Mouse (Mus musculus) frontal cortex, adult 2 months (tissue): ENCODE results near the gene Cyba. TPM values are rescaled to one million over a fixed set of nuclear protein-coding genes. Genes with fewer than 3 reads are reported as not detected.

Experiments
- DNase-seq, 2 experiments: peaks; one replicate each; pipeline ENCODE4 v3.0.0; 2022; ENCODE audit warnings: low spot score in 1 of 2; ENCODE audit errors: extremely low spot score in 1 of 2
- polyA plus RNA-seq: library from polyadenylated mRNA; depleted of rRNA; stranded (reverse); fragments of >200 nt; gene quantifications from 2 replicates; pipeline ENCODE4 v1.2.3, GENCODE M21; 2012

Cyba gene
- polyA plus RNA-seq, 1 experiment, result 21.5 TPM

DNA sequence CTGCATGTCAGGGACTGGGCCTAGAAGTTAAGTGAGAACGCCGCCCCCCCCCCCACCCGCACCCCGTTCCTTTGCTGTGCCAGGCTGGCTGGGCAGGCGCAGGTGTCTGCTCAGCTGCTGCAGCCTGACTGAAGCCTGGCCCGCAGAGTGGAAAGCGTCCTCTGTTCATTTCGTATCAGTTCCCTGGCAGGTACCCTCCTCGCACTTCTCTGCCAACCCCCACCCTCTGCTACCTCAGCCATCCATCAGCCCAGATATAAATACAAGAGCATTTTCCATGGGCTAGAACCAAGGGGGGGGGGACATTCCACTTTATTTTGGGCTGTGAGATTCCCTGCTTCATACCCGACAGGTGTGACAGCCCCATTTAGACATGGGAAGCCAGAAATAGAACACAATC lies 19.4 kb upstream of the Cyba start:
- no peak for DNase-seq

DNA sequence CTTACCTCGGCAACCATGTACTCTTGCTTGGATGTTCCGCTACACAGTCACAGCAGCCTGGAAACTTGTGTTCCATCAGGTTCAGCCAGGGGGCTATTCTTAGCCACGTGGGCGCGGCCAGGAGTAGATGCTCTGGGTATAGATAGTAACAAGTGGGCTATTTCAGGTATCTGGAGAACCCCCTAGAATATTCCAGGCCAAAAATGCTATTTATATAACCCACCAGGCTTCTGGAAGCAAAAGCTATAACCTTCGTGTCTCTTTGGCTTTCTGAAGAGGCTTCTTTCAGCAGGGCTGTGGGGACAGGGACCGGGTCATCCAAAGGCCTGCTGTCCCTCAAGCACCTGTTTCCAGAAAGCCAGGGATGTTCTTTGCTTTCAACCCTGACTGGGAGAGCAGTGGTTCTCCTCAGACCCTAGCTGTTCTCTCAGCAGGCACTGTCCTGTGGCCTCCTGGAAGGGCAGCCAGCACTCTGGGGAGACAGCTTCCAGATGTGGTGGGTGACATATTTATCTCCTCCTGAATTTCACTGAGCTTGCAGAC lies 18.5 kb upstream of the Cyba start:
- DNase-seq, result no peak

DNA sequence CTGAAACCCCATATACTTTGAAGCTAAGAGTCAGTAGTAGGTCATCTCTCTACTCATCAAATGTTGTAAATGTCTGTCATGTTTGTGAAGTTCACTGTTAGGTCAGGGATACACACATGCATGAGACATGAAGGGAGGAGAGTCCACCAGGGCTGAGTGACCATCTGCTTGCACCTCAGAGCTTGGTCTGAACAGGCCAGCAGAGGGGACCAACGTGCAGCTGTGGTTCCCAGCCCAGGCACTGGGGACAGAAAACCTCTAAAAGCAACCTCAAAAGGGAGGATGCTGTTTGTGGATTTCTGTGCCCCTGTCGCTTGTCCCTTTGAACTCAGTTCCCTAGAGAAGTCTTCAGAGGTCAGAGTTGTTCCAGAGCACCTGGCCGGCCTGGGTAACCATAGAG lies 12.5 kb upstream of the Cyba start:
- DNase-seq, result no peak

DNA sequence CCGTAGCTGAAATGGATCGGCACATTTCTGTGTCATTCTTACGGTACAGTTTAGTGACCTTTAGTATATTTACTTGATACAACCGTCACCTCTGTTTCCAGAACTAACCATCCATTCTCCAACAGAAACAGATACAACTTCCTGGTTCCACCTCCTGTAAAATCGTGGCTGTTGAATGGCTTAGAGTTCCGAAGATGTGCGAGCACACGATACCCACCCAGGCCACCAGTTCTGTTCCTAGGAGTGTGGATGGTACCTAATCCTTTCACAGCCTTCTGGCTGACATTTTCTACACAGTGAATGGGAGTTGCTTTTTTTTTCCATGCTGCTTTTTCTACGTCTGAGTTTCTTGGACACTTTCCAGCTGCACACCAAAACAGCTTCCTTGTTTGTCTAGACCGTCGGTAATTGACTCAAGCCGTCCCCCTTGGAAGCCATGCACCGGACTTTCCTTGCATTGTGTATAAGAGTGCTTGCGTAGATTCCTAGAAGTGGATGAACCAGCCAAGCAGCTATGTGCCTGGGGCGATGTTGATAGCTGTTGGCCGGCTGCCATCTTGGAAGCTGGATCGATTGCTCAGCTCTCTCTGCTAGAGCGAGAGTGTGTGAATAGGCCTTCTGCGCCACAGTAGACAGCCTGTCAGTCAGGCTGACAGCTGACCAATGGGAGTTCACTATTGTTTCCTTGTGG lies 11.5 kb upstream of the Cyba start:
- DNase-seq, result peak; percentile 80 to 87

DNA sequence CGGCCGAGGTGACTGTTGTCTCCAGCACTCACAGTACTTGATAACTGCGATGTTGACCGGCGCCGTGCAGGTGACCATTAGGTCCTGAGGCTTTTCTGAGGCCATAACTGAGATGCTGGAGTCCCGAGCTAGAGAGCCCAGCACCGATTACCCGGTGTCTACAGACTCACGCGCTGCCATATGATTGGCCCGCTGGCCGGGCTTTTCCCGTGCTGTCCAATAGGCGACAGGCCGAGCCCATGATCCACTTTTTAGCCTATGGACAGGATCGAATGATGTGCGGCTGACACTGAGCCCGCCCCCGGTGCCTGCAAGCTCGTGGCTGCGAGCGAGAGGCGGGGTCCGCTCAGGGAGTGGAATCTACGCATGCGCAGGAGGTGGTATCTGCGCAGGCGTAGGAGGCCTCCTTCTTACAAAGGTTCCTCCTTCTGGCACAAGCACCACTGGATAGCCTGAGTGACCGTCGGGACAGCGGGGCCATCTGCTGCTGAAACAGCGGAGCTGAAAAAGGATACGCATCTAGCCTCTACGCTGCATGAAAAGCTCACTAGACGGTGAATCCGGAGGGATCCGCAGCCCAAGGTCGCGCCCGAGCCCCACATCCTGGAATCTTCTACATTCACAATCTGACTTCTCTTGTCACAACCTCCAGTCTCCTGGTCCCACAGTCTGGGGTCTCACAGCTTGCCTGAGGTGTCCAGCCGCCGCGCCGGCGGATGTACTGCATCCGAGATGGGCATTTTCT lies 10.7 kb upstream of the Cyba start, which contains the start of gene Mvd:
Gene Mvd (minus strand): TSS at position 161 of the 745 bp plus-strand sequence.
- peak; percentile 99 for DNase-seq

DNA sequence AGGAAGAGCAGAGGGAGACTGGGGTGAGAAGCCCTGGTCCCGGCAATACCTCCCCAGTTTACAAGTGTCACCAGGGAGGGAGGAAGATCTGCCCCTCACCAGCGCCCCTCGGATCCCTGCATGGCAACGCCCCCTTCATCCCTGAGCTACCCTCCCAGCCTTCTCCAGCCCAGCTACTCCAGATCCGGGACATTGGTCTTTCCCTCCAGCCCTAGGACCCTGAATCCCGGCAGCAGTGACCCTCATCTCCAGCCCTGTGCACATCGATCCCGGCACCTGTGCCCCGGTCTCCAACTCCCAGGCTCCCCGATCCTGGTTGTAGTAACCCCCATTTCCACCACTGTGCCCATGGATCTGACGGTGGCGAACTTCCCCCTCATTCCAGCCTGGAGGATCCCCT lies 10.1 kb upstream of the Cyba start:
- DNase-seq, result no peak

DNA sequence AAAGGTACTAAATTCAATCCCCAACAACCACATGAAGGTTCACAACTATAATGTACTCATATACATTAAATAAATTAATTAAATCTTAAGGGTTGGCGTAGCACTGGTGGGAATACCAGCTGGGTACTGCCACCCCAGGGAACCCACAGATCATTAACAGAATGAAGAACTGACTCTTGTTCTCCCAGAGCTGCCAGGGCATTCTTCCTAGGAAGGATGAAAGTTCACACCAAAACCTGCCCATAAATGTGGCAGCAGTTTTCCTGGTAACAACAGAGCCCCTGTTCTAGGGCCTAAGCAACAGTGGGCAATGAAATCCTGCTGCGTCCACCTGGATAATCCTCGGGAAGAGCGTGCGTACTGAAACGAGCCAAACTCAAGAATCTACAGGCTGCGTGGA lies 9.6 kb upstream of the Cyba start:
- DNase-seq, result no peak

DNA sequence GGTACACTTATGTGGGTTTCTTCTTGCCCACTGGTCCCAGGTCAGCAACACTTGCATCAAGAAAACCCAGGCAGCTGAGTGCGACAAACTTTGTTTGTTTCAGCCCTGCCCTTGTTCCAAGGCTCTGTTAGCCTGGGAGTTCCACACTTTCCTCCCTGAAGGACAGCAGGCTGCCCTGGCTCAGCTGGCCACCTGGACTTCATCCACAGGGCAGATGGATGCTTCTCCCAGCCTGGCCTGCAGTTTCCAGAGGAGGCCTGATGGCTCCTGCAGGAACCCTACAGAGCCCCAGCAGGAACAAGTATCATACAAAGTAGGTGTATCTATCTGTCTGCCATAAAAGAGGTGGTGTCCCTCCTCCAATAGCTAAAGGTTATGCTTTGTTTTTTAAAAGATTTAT lies 8.6 kb upstream of the Cyba start:
- DNase-seq, result no peak

DNA sequence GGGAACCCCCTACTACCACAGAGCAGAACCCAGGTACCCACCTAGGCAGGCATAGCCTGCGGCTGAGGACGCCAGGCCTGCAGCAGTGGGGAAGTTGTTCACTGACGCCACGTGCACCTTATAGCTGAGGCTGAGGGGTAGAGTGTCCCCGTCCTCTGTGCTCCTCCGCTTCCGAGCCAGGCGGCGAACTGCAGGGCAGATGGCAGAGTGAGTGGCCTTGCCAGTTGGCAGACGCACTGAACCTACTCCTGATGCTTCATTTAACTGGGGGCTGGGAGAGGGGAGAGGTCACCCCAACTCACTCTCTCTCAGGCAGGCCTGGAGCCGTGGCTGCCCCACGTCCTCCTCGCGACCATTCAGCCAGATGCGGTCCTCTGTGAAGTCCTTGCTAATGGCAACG lies 6.6 kb upstream of the Cyba start:
- DNase-seq, result no peak

DNA sequence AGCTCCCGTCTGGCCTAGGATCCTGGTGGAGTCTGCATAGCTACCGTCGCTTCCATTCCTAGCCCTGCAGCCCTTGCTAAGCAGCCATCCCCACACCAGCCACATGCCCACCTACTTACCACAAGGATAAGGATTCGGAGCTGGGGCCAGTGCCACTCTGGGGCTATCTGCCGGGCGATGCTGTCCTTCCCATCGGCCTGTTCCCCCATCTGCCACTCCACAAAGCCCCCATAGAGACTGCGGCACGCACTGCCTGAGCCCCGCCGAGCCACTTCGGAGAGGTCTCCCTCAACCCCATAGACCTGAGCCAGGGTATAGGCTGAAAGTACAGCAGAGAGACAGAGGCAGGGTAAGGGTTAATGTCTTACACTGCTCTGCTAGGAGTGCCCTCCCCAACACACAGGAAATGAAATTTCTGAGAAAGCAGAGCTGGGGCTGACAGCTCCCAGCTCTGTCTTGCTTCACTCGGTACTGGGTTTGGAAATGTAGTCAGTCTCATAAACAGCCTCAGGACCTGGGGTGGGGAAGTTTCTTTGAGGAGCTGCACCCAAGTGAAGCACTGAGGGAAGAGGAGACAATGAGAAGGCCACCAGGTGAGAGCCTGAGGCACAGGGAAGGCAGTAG lies 5.1 kb upstream of the Cyba start:
- no peak for DNase-seq

DNA sequence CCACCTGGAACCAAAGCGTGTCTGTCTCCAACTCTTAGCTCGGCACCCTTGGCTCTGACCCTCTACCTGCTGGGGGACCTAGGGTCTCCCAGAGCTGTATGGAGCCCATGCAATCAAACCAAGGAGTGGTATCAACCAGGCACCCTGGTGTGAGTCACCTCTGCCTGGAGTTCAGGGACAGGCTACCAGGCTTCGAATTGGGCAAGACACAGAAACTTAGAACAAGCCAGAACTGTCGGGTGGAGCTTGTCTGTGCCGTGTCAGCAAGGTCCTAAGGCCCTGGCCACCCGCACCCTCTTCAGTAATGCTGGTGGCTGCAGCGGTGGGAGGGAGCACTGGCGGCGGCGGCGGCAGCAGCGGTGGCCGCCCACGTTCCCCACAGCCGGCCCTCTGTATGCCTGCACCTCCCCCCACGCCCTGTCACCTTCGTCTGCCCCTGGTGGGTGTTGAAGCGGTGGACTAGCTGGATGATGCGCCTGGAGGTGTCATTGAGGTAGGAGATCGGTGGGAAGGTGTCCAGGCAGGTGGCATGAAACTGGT lies 3.9 kb upstream of the Cyba start:
- no peak for DNase-seq

DNA sequence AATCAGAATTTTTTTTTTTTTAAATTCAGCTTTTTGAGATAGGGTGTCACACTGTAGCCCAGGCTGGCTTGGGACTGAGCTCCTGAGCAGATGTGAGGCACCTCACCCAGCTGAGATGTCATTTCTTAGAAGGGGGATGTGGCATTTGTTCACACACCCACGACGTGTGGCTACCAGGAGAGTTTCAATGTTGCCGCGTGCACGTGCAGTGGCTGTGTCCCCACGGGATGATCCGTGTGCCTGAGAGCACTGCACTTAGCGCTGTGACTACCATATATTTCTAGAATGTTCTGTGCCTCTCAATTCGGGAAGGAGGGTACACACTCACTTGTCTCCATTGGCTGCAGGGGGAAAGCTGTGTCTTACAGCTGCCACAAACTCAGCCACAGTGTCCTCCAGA lies 3.4 kb upstream of the Cyba start:
- DNase-seq, result no peak

DNA sequence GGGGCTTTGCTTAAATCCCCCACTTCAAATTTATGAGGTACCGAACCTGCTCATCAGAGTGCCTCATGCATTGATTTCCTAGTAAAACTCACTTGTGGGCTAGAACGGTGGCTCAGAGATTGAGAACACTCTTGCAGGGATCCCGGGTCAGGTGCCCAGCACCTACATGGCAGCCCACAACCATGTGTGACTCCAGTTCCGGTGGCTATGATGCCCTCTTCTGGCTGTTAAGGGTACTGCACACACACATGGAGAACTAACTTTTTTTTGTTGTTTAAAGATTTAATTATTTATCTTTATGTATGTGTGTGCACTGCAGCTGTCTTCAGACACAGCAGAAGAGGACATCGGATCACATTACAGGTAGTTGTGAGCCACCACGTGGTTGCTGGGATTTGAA lies 2.6 kb upstream of the Cyba start:
- no peak for DNase-seq

DNA sequence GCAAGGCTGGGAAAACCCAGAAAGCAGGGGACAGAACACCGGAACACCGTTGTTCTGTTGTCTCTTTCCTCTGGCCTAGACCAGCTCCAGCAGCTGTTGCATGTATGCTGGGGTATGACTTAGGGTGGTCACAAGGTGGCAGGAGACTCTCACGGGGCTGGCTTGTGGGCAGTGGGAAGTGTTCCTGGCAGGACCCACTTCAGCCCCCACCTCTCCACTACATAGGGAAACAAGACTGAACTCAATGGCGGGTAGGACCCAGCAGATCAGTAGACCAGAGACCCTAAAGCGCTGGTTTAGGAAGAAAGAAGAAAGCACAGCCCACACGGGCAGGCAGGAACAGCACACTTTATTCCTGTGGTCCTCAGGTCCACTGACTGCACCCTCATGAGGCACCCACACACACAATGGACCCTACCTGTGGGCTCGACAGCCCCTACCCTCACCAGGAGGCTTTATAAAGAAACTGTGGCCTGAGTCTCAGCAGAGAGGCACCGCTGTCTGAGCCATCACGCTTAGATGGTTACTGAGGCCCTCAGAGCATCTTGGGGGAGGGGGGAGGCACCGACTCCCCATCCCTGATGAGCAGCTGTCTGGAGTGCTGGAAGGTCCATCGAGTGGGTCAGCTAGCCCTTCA lies 657 bp upstream of the Cyba start:
- no peak for DNase-seq

DNA sequence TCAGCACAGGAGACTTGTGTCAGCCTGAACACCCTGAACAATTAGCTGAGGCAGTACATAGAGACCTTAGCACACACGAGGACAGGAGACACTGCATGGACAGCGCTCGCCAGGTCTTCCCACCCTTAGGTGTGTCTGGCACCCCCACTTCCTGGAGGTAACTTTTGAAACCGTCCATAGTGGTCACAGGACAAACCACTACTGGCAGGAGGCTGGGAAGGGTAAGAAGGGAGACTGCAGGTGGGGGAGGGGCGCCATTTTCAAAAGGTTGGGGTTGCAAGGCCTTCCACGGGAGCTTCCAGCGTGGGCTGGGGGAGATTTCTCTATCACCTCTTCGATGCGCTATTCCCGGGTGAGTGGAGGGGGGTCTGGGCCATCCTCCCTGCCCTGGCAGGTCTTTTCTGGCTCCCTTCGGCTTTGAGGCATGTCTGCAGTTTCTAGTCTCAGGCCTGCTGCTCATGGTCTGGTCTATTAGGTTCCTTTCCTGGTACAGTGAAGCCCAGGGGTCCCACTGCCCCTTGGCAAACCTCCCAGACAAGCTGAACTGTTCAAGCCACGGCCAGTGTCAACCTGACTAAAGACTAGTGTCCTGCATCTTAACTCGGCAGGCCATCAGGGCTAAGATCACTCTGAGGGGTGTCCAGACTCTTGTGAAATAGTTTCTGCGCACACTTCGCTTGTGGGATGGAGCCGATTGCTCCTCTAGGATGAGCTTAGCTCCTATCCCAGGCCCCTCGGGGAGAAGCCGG lies 862 bp downstream of the Cyba start:
- no peak for DNase-seq

DNA sequence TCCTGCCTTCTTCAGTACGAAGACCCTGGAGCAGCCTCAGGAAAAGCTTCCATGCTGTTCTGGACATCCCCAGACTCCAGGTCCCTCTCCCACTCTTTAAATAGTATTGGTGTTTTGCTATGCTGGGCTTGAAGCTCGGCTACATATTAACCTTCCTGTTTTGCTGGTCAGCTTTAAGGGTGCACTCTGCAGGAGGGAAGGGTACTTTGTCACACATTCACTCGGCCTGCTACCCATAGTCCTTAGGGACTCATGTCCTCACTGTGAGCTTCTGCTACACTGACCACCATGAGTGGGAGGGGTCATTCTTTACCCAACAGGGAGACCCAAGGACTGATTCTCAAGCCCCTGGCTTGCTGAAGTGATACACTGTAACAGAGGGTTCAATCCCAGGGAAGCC lies 2.1 kb downstream of the Cyba start:
- DNase-seq, result no peak

DNA sequence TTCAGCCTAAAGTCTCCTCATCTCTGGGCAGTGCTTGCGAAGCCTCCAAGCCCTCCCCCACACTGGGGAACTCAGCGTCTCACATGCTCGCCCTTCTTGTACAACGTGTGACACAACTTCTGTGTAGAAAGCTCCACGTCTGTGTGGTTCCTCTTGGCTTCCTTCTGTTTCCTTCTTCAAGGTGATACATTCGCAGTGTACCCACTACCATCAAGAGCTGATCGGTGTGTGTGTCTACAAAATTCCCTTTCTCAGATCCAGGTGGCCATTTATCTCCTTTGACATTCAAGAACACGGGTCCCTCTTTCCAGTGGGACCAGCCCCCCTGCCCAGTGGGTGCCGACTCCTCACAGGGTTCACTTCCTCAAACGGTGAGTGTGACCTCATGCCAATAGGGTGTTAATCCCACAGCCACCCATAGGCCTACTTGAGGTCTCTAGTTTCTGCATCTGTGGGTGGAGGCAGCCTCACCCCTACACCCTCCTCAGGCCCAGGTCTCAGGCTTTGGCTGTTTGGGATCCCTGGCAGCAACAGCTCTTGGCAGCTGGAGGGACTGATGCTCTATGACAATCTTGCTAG lies 2.6 kb downstream of the Cyba start:
- DNase-seq, result peak in 1 of 2 experiments; percentile 20

DNA sequence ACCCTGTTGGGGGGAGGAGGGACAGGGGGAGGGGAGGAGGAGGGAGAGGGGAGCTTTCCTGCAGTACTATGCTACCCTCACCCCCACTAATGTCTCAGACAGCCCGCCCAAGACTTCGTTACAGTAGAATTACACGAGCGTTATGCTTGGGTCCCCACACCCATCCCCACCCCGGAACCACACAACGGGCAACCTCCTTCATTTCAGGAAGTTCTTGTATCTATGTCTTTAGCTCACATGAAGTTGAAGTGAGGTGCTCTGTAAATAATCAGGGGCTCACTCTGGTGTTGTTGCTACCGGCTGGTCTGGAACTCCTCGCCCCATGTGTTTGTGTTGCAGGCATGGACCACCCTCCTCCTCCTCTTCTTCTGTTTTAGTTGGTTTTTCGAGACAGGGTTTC lies 4.6 kb downstream of the Cyba start:
- no peak for DNase-seq

DNA sequence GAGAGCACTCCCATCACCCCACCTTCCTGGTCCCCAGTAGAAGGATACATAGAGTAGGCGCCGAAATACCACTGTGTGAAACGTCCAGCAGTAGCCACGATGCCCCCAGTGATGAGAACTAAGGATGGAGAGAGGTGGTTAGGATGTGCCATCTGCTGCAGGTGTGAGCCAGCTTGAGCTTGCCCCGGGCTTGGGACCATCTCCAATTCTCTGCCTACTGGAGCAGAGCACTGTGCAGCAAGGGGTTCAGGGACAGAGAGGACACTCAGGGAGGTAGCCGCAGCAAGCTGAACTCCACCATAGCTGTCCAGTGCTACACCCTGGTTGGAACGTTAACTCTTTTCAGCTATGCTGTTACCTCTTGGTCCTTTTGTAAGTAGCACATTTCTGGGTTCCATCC lies 5.1 kb downstream of the Cyba start:
- DNase-seq, result no peak

DNA sequence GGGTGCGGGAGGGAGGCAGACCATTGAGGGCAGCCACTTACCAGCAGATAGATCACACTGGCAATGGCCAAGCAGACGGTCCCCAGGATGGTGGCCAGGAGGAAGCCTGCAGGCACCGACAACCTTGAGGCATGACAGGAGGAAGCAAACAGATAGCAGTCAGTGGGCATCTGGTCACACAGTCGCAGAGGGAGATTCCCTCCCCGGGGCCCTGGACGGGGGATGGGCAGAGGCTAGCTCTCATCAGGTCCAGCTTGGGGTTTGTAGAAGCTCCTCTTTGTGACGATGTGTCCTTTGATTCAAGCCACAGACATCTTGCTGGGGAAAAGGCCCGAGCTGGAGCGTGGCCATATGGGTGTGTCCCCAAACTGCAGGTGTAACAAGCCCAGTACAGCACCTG lies 6.6 kb downstream of the Cyba start:
- no peak for DNase-seq
